Mouse (Mus musculus) embryonic facial prominence, embryonic 13.5 days (tissue): ENCODE data around the gene Olfr765. TPM values are rescaled to one million over a fixed set of nuclear protein-coding genes. Genes with fewer than 3 reads are reported as not detected.
"Not testable (repeated sequence)": the region's sequence is repeated elsewhere in the genome, so short reads cannot be mapped to it uniquely, and the experiment has no call there.

Experiments
- ATAC-seq: fragments of 200-750 bp; cut with Nextera tagmentation; 2 replicates; pipeline ENCODE4 v1.8.0; 2017; ENCODE audit warnings: low read depth; ENCODE audit not compliant: insufficient number of reproducible peaks, insufficient read depth, low FRiP score, low TSS enrichment
- H3K27ac ChIP-seq: fragments of 300-500 bp; sonication (generic); 2 replicates; pipeline ENCODE4 v1.5.1; 2015; ENCODE audit warnings: moderate library complexity, mild to moderate bottlenecking, inconsistent platforms
- H3K27me3 ChIP-seq: fragments of 300-500 bp; sonication (generic); 2 replicates; pipeline ENCODE4 v1.6.1; 2015; ENCODE audit warnings: mild to moderate bottlenecking, inconsistent platforms
- H3K36me3 ChIP-seq: fragments of 300-500 bp; sonication (generic); 2 replicates; pipeline ENCODE4 v1.6.1; 2015; ENCODE audit warnings: mild to moderate bottlenecking, inconsistent platforms
- H3K4me1 ChIP-seq: fragments of 300-500 bp; sonication (generic); 2 replicates; pipeline ENCODE4 v1.6.1; 2015; ENCODE audit warnings: inconsistent platforms
- H3K4me2 ChIP-seq: fragments of 300-500 bp; sonication (generic); 2 replicates; pipeline ENCODE4 v1.6.1; 2015; ENCODE audit warnings: moderate library complexity, mild to moderate bottlenecking, inconsistent platforms
- H3K4me3 ChIP-seq: fragments of 300-500 bp; sonication (generic); 2 replicates; pipeline ENCODE4 v1.5.1; 2015; ENCODE audit warnings: mild to moderate bottlenecking, inconsistent platforms
- H3K9ac ChIP-seq: fragments of 300-500 bp; sonication (generic); 2 replicates; pipeline ENCODE4 v1.6.1; 2015; ENCODE audit warnings: mild to moderate bottlenecking, inconsistent platforms
- H3K9me3 ChIP-seq: fragments of 300-500 bp; sonication (generic); 2 replicates; pipeline ENCODE4 v1.6.1; 2016; ENCODE audit warnings: inconsistent platforms
- WGBS: fragments of 180-500 bp; shearing (Covaris S2); methylation state at CpG from one replicate; pipeline ENCODE4 v1.1.7; 2015; ENCODE audit warnings: mixed read lengths; 5-methylcytosine and 5-hydroxymethylcytosine counted together
- polyA plus RNA-seq: library from polyadenylated mRNA; unstranded; fragments of >200 nt; fragmentation: Nextera tagmentation; extraction: Ambion mirVana; gene quantifications from 2 replicates; pipeline ENCODE4 v1.2.1, GENCODE M21; 2015

The Olfr765 gene
- not detected in 2 replicates for polyA plus RNA-seq

DNA sequence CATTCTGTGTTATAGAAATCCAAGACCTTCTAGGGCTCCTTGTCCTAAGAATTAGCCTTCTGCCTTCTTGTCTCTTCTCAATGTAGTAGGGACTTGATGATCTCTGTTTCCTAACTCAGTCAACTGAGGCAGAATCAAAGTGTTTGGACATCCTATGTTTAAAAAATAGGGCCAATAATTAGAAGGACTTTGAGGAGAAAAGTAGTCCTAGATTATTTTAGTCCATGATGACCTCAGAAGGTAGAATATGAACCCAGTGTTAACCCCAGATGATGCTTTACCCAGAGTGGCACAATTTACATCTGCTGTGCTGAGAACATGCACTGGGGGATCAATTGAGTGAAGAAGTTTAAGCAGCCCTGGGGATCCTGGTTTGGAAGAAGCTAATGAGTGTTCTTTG is at the start of gene Olfr765:
Gene Olfr765 (minus strand): TSS at position 101 of the 400 bp plus-strand sequence.
- H3K9ac ChIP-seq, H3K9me3 ChIP-seq, H3K4me1 ChIP-seq, ATAC-seq, H3K4me2 ChIP-seq, H3K27me3 ChIP-seq, H3K4me3 ChIP-seq, H3K27ac ChIP-seq, H3K36me3 ChIP-seq: not testable (repeated sequence)

- H3K9me3 ChIP-seq = no peaks in the 10 kb centered on the region
- ATAC-seq = no peak
- H3K27ac ChIP-seq = no peak within 1 kb of the TSS
- H3K4me1 ChIP-seq = no peaks in the 10 kb centered on the region
- H3K9ac ChIP-seq = no peak within 1 kb of the TSS
- WGBS = 73% methylated on average over 1 of the region's 1 CpGs
- H3K36me3 ChIP-seq = no peaks in the 10 kb centered on the region
- no peak within 1 kb of the TSS for H3K4me3 ChIP-seq
- no peak within 1 kb of the TSS for H3K4me2 ChIP-seq
- no peaks in the 10 kb centered on the region for H3K27me3 ChIP-seq
These were observed 49.5 kb upstream of the Olfr765 start, which contains the start of gene Olfr768 for GRCm38 (mm10) chr10:129099275-129099674. TSS of gene Olfr768 (minus strand) at chr10:129099375.

- not testable (repeated sequence) for H3K36me3 ChIP-seq, ATAC-seq, H3K4me2 ChIP-seq, H3K9me3 ChIP-seq, H3K9ac ChIP-seq, H3K27me3 ChIP-seq, H3K4me1 ChIP-seq, H3K27ac ChIP-seq, H3K4me3 ChIP-seq
These were observed 33.0 kb upstream of the Olfr765 start, which contains the start of gene Olfr767 for GRCm38 (mm10) chr10:129082810-129083209. TSS of gene Olfr767 (minus strand) at chr10:129082910.

- Histone ChIP-seq H3K9me3 (no peaks in the 10 kb centered on the region), H3K9ac (no peak within 1 kb of the TSS), H3K4me2 (no peak within 1 kb of the TSS), H3K27ac (no peak within 1 kb of the TSS), H3K4me1 (no peaks in the 10 kb centered on the region), H3K4me3 (no peak within 1 kb of the TSS), H3K36me3 (no peaks in the 10 kb centered on the region), H3K27me3 (no peaks in the 10 kb centered on the region)
- WGBS = 83% methylated on average over 2 of the region's 2 CpGs
- ATAC-seq = no peak
These were observed 19.1 kb upstream of the Olfr765 start, which contains the start of gene Olfr766-ps1 for GRCm38 (mm10) chr10:129068877-129069276. TSS of gene Olfr766-ps1 (minus strand) at chr10:129068977.

- Histone ChIP-seq H3K36me3 (no peaks in the 10 kb centered on the region), H3K9me3 (no peaks in the 10 kb centered on the region), H3K4me2 (no peak within 1 kb of the TSS), H3K27ac (no peak within 1 kb of the TSS), H3K9ac (no peak within 1 kb of the TSS), H3K4me1 (no peaks in the 10 kb centered on the region), H3K4me3 (no peak within 1 kb of the TSS), H3K27me3 (no peaks in the 10 kb centered on the region)
- WGBS = 79% methylated on average over 3 of the region's 3 CpGs
- ATAC-seq = no peak
These were observed 10.0 kb downstream of the Olfr765 start, which contains the start of gene Olfr764-ps1 for GRCm38 (mm10) chr10:129039796-129040195. TSS of gene Olfr764-ps1 (minus strand) at chr10:129039896.

DNA sequence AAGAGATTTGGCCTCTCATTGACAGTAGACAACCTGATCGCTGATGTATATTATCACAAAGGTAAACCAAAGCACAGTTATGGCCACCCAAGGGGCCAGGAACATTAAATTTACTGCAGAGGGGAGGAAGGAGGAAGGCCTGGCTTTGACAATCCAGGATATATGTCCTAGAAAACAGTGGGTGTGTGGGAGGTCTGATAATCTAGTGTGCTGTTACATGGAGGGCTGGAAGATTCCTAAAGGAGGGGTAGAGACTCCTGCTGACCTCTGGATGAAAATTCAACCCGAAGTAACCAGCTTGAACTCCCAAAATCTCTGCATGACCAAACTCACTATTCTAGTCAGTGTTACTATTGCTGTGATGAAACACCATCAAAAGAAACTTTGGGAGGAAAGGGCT is 21.5 kb downstream of the Olfr765 start:
- H3K4me2 ChIP-seq = no peak overlapping the region
- WGBS = 83% methylated on average over 2 of the region's 2 CpGs

DNA sequence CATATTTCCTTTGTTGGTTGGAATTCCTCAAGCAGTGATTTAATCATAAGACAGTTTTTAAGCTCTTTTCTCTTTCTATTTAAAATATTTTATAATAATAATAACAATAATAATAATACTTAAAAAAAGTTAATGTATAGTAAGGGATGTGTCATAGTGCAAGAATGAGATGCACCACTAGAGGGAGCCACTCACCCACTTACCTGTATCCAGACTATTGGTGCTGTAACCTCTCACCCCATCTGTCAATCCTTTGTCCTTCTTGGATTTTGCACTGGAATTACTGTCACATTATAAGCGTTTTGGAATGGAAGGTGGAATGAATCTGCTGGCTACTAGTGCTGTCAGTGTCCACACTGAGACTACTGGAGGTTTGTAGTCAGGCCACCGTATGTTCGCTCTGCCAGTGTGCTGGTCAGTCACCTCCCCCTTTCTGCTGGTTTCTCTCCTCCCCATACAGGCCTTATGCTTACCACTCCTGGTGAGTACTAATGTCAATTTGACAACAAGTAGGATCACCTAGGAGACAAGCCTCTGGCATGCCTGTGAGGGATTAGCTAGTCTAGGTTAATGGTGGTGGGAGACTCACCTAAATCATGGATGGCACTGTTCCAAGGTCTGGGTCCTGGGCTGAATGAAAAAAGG is 23.7 kb downstream of the Olfr765 start:
- Histone ChIP-seq H3K27ac (no peak overlapping the region), H3K27me3 (no peaks in the 10 kb centered on the region), H3K9me3 (no peaks in the 10 kb centered on the region), H3K36me3 (no peaks in the 10 kb centered on the region), H3K4me1 (no peaks in the 10 kb centered on the region), H3K9ac (no peak overlapping the region), H3K4me3 (no peak overlapping the region), H3K4me2 (no peak overlapping the region)
- 0 out of 2 replicates have a peak, but pooled peaks have one; percentile 15 for ATAC-seq
- whole genome bisulfite sequencing = 64% methylated on average over 3 of the region's 3 CpGs

More for the DNA sequence above, 21.5 kb downstream of the Olfr765 start:
- Histone ChIP-seq H3K27me3 (no peaks in the 10 kb centered on the region), H3K9me3 (no peaks in the 10 kb centered on the region), H3K4me1 (no peaks in the 10 kb centered on the region), H3K36me3 (no peaks in the 10 kb centered on the region), H3K4me3 (no peak overlapping the region), H3K27ac (no peak overlapping the region), H3K9ac (no peak overlapping the region)
- ATAC-seq = no peak

DNA sequence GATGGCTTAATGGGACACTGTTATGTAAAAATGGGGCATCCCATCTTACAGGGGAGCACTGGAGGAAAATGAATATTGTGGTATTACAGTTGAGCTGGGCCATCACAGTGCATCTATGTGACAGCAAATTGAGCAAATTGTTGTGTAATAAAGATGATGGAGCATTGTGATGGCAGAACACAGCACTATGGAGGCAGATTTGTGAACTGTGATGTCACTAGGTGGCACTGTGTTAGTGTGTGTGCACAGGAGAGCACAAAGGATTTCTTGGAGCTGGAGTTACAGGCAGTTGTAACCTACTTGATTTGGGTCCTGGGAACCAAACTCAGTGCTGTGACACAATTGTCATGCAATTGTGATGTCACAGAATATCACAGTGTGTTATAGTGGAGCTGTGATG is 26.5 kb downstream of the Olfr765 start:
- no peak overlapping the region for H3K4me2 ChIP-seq
- no peak overlapping the region for H3K27ac ChIP-seq
- no peaks in the 10 kb centered on the region for H3K27me3 ChIP-seq
- no peak overlapping the region for H3K9ac ChIP-seq
- H3K9me3 ChIP-seq = no peaks in the 10 kb centered on the region
- no peaks in the 10 kb centered on the region for H3K36me3 ChIP-seq
- H3K4me1 ChIP-seq = no peaks in the 10 kb centered on the region
- ATAC-seq = no peak
- no peak overlapping the region for H3K4me3 ChIP-seq

DNA sequence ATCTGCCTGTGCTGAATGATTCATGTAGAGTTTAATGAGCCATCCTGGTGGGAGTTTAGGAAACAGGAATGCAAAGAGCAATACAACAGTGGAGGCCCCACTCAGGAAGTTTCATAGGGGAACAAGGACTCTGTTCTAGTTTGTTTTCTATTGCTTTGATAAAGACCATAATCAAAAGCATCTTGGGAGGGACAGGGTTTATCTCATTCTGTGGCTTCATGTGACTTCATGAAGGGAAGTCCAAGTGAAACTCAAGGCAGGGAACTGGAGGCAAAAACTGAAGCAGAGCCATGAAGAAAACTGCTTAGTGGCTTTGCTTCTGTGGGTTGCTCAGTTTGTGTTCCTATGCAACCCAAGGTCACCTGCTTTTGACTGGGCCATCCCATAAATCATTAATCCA is 35.3 kb downstream of the Olfr765 start:
- no peak overlapping the region for H3K27ac ChIP-seq
- no peak overlapping the region for H3K4me2 ChIP-seq
- no peaks in the 10 kb centered on the region for H3K4me1 ChIP-seq
- H3K9me3 ChIP-seq = no peaks in the 10 kb centered on the region
- no peak overlapping the region for H3K9ac ChIP-seq
- H3K27me3 ChIP-seq = no peaks in the 10 kb centered on the region
- ATAC-seq = no peak
- no peaks in the 10 kb centered on the region for H3K36me3 ChIP-seq
- H3K4me3 ChIP-seq = no peak overlapping the region

DNA sequence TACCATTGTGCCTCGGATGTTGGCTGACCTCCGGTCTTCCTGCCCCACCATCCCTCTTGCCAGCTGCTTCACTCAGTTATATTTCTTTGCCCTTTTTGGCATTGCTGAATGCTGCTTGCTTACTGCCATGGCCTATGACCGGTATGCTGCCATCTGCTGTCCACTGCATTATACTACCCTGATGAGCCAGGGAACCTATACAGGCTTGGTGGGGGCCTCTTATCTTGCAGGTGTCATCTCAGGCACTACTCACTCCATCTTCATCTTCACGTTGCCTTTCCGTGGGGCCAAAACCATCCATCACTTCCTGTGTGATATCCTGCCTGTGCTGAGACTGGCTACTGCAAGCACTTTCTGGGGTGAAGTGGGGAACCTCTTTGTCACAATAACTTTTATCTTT is 38.3 kb downstream of the Olfr765 start:
- ATAC-seq, H3K4me3 ChIP-seq, H3K9me3 ChIP-seq, H3K27ac ChIP-seq, H3K4me2 ChIP-seq, H3K27me3 ChIP-seq, H3K4me1 ChIP-seq, H3K36me3 ChIP-seq, H3K9ac ChIP-seq: not testable (repeated sequence)
- WGBS = 83% methylated on average over 2 of the region's 5 CpGs

GRCm38 (mm10) chr10:129010288-129010841 is 39.4 kb downstream of the Olfr765 start, which contains the start of gene Olfr763:
TSS of gene Olfr763 (plus strand) at chr10:129010791.
- Histone ChIP-seq H3K27me3 (no peaks in the 10 kb centered on the region), H3K4me1 (no peaks in the 10 kb centered on the region), H3K27ac (no peak within 1 kb of the TSS), H3K9ac (no peak within 1 kb of the TSS), H3K4me2 (no peak within 1 kb of the TSS), H3K9me3 (0 out of 2 replicates have a peak, but pooled peaks cover 2% of the 10 kb centered on the region), H3K36me3 (no peaks in the 10 kb centered on the region), H3K4me3 (no peak within 1 kb of the TSS)
- no peak for ATAC-seq
- WGBS = 71% methylated on average over 2 of the region's 2 CpGs
